Mouse (Mus musculus): ENCODE data around the gene Rab33b. TPM values are rescaled to one million over a fixed set of nuclear protein-coding genes. Genes with fewer than 3 reads are reported as not detected.

Rab33b gene
- total RNA-seq, 4 experiments from 2014 or later, result 9.7 to 10.2 (median 10.0) TPM

- DNase-seq (ENCODE audit: low spot score), result no peak
These were observed 28.3 kb downstream of the Rab33b start for GRCm38 (mm10) chr3:51511983-51512382.

GRCm38 (mm10) chr3:51517467-51517866 lies 33.7 kb downstream of the Rab33b start:
- DNase-seq (ENCODE audit: low spot score), result no peak

GRCm38 (mm10) chr3:51517878-51518762 lies 34.4 kb downstream of the Rab33b start:
- DNase-seq (ENCODE audit: low spot score), result no peak

GRCm38 (mm10) chr3:51518763-51519121 lies 35.0 kb downstream of the Rab33b start:
- no peak for DNase-seq (ENCODE audit: low spot score)

- DNase-seq (ENCODE audit: low spot score), result no peak
These were observed 37.5 kb downstream of the Rab33b start for GRCm38 (mm10) chr3:51521262-51521661.

GRCm38 (mm10) chr3:51525186-51525785 lies 41.6 kb downstream of the Rab33b start:
- no peak for DNase-seq (ENCODE audit: low spot score)

GRCm38 (mm10) chr3:51526891-51527290 lies 43.2 kb downstream of the Rab33b start:
- no peak for DNase-seq (ENCODE audit: low spot score)

- no peak for DNase-seq (ENCODE audit: low spot score)
These were observed 48.0 kb downstream of the Rab33b start for GRCm38 (mm10) chr3:51531473-51532281.

- no peak for DNase-seq (ENCODE audit: low spot score)
These were observed 48.5 kb downstream of the Rab33b start for GRCm38 (mm10) chr3:51532282-51532620.

GRCm38 (mm10) chr3:51533573-51533972 lies 49.9 kb downstream of the Rab33b start:
- DNase-seq (ENCODE audit: low spot score), result no peak

GRCm38 (mm10) chr3:51534013-51534412 lies 50.3 kb downstream of the Rab33b start:
- DNase-seq (ENCODE audit: low spot score), result no peak

GRCm38 (mm10) chr3:51539567-51540408 lies 56.1 kb downstream of the Rab33b start:
- peak; percentile 63 for DNase-seq (ENCODE audit: low spot score)

- no peak for DNase-seq (ENCODE audit: low spot score)
These were observed 56.9 kb downstream of the Rab33b start for GRCm38 (mm10) chr3:51540659-51541058.

- DNase-seq (ENCODE audit: low spot score), result no peak
These were observed 60.9 kb downstream of the Rab33b start for GRCm38 (mm10) chr3:51544442-51545128.

Other genes with a start within 250 kb of the Rab33b start
- gene Elf2, start 143.3 kb upstream of the Rab33b start, total RNA-seq (2022), result 10 to 100 TPM; 40.6 to 52.9 (median 50.9) TPM
- gene Mgarp, start 87.2 kb upstream of the Rab33b start, total RNA-seq (2022), result under 1 TPM; 0.22 to 0.37 (median 0.26) TPM
- gene Ndufc1, start 74.9 kb upstream of the Rab33b start, total RNA-seq (2022), result 1,000 to 10,000 TPM; 1,660 to 1,731 (median 1,722) TPM
- 10 to 100 TPM; 44.6 to 56.5 (median 48.1) TPM for gene Naa15, start 68.8 kb upstream of the Rab33b start, total RNA-seq (2022)
- gene Setd7, start 77.0 kb downstream of the Rab33b start, total RNA-seq (2022), result 10 to 100 TPM; 55.6 to 68.3 (median 59.1) TPM
- gene Mgst2, start 176.4 kb downstream of the Rab33b start, total RNA-seq (2022), result 1 to 10 TPM in 1 of 4 experiments, under 1 TPM in 2, not detected in 1; 0.38 to 1.5 (median 0.90) TPM